Mouse (Mus musculus): ENCODE measurements around the gene Naip2. TPM values are rescaled to one million over a fixed set of nuclear protein-coding genes. Genes with fewer than 3 reads are reported as not detected.

The Naip2 gene
- polyA plus RNA-seq, 1 experiment from 2014 or later = 1.2 TPM

GRCm38 (mm10) chr13:100156624-100157023 lies 45.3 kb downstream of the Naip2 start:
- Histone ChIP-seq H3K27me3 (ENCODE audit: control insufficient read depth, insufficient read depth, low read length) (no peaks in the 10 kb centered on the region), H3K4me2 (replicated peaks; ENCODE audit: low read depth) (no peak overlapping the region), H3K9me3 (ENCODE audit: control insufficient read depth, low read length) (no peaks in the 10 kb centered on the region), H3K27ac (replicated peaks) (no peak overlapping the region), H3K4me3 (ENCODE audit: low read depth, low read length) (no peak overlapping the region), H3K36me3 (ENCODE audit: control insufficient read depth, insufficient read depth, low read length) (no peaks in the 10 kb centered on the region), H3K4me1 (replicated peaks; ENCODE audit: control insufficient read depth, insufficient read depth) (no peaks in the 10 kb centered on the region), H3K9ac (ENCODE audit: low read length) (no peak overlapping the region)
- no peak for DNase-seq (ENCODE audit: low spot score)
- ATAC-seq (ENCODE audit: low FRiP score, low TSS enrichment) = no peak
- WGBS = 90% methylated on average over 3 of the region's 3 CpGs
- TF ChIP-seq CTCF (IDR thresholded peaks at IDR 0.05; ENCODE audit: low read depth) (no peak), EP300 (optimal IDR thresholded peaks at IDR 0.05) (no peak)

GRCm38 (mm10) chr13:100152659-100153058 lies 49.2 kb downstream of the Naip2 start:
- Histone ChIP-seq H3K27me3 (ENCODE audit: control insufficient read depth, insufficient read depth, low read length) (no peaks in the 10 kb centered on the region), H3K27ac (replicated peaks) (no peak overlapping the region), H3K4me2 (replicated peaks; ENCODE audit: low read depth) (no peak overlapping the region), H3K36me3 (ENCODE audit: control insufficient read depth, insufficient read depth, low read length) (no peaks in the 10 kb centered on the region), H3K9me3 (ENCODE audit: control insufficient read depth, low read length) (no peaks in the 10 kb centered on the region), H3K4me3 (ENCODE audit: low read depth, low read length) (no peak overlapping the region), H3K9ac (ENCODE audit: low read length) (no peak overlapping the region), H3K4me1 (replicated peaks; ENCODE audit: control insufficient read depth, insufficient read depth) (no peaks in the 10 kb centered on the region)
- 58% methylated on average over 1 of the region's 1 CpGs for WGBS
- DNase-seq (ENCODE audit: low spot score) (no peak), ATAC-seq (ENCODE audit: low FRiP score, low TSS enrichment) (no peak)
- TF ChIP-seq CTCF (IDR thresholded peaks at IDR 0.05; ENCODE audit: low read depth) = no peak
- TF ChIP-seq EP300 (optimal IDR thresholded peaks at IDR 0.05) = no peak

- Histone ChIP-seq H3K36me3 (ENCODE audit: control insufficient read depth, insufficient read depth, low read length) (peaks cover 8% of the 10 kb centered on the region), H3K27ac (replicated peaks) (no peak overlapping the region), H3K4me2 (replicated peaks; ENCODE audit: low read depth) (no peak overlapping the region), H3K9me3 (ENCODE audit: control insufficient read depth, low read length) (no peaks in the 10 kb centered on the region), H3K27me3 (ENCODE audit: control insufficient read depth, insufficient read depth, low read length) (no peaks in the 10 kb centered on the region), H3K4me1 (replicated peaks; ENCODE audit: control insufficient read depth, insufficient read depth) (no peaks in the 10 kb centered on the region), H3K9ac (ENCODE audit: low read length) (no peak overlapping the region), H3K4me3 (ENCODE audit: low read depth, low read length) (no peak overlapping the region)
- no peak for DNase-seq (ENCODE audit: low spot score)
- WGBS = 74% methylated on average over 8 of the region's 8 CpGs
- TF ChIP-seq EP300 (optimal IDR thresholded peaks at IDR 0.05) (no peak), CTCF (IDR thresholded peaks at IDR 0.05; ENCODE audit: low read depth) (no peak)
- ATAC-seq (ENCODE audit: low FRiP score, low TSS enrichment) = no peak
Observed at GRCm38 (mm10) chr13:100141646-100142314, 60.1 kb downstream of the Naip2 start.

GRCm38 (mm10) chr13:100125258-100125643 lies 76.6 kb downstream of the Naip2 start:
- DNase-seq (ENCODE audit: low spot score) = no peak
- Histone ChIP-seq H3K36me3 (ENCODE audit: control insufficient read depth, insufficient read depth, low read length) (peaks cover 6% of the 10 kb centered on the region), H3K9me3 (ENCODE audit: control insufficient read depth, low read length) (no peaks in the 10 kb centered on the region), H3K9ac (ENCODE audit: low read length) (peak overlapping the region; percentile 85), H3K4me2 (replicated peaks; ENCODE audit: low read depth) (peak overlapping the region; percentile 92), H3K4me1 (replicated peaks; ENCODE audit: control insufficient read depth, insufficient read depth) (no peaks in the 10 kb centered on the region), H3K27ac (replicated peaks) (no peak overlapping the region), H3K4me3 (ENCODE audit: low read depth, low read length) (peak overlapping the region; percentile 90), H3K27me3 (ENCODE audit: control insufficient read depth, insufficient read depth, low read length) (no peaks in the 10 kb centered on the region)
- no peak for TF ChIP-seq CTCF (IDR thresholded peaks at IDR 0.05; ENCODE audit: low read depth)
- TF ChIP-seq EP300 (optimal IDR thresholded peaks at IDR 0.05) = no peak
- peak; percentile 45; the same call in 1 of the 2 replicates for ATAC-seq (ENCODE audit: low FRiP score, low TSS enrichment)
- WGBS = 2% methylated on average over 10 of the region's 10 CpGs

GRCm38 (mm10) chr13:100124423-100125257 lies 77.3 kb downstream of the Naip2 start, which contains the start of gene Smn1:
TSS of gene Smn1 (plus strand) at chr13:100124852.
- H3K27ac ChIP-seq (replicated peaks) = peak within 1 kb of the TSS; percentile 31; the same call in 1 of the 2 replicates
- H3K4me1 ChIP-seq (replicated peaks; ENCODE audit: control insufficient read depth, insufficient read depth) = no peaks in the 10 kb centered on the region
- DNase-seq (ENCODE audit: low spot score) = peak; percentile 91
- peak within 1 kb of the TSS; percentile 90 for H3K4me3 ChIP-seq (ENCODE audit: low read depth, low read length)
- peak within 1 kb of the TSS; percentile 92 for H3K4me2 ChIP-seq (replicated peaks; ENCODE audit: low read depth)
- peak; percentile 98 for ATAC-seq (ENCODE audit: low FRiP score, low TSS enrichment)
- H3K36me3 ChIP-seq (ENCODE audit: control insufficient read depth, insufficient read depth, low read length) = peaks cover 6% of the 10 kb centered on the region
- TF ChIP-seq CTCF (IDR thresholded peaks at IDR 0.05; ENCODE audit: low read depth) (no peak), EP300 (optimal IDR thresholded peaks at IDR 0.05) (no peak)
- WGBS = 3% methylated on average over 42 of the region's 42 CpGs
- H3K27me3 ChIP-seq (ENCODE audit: control insufficient read depth, insufficient read depth, low read length) = no peaks in the 10 kb centered on the region
- H3K9ac ChIP-seq (ENCODE audit: low read length) = peak within 1 kb of the TSS; percentile 85
- H3K9me3 ChIP-seq (ENCODE audit: control insufficient read depth, low read length) = no peaks in the 10 kb centered on the region

- no peak for DNase-seq (ENCODE audit: low spot score)
- TF ChIP-seq EP300 (optimal IDR thresholded peaks at IDR 0.05) (no peak), CTCF (IDR thresholded peaks at IDR 0.05; ENCODE audit: low read depth) (no peak)
- ATAC-seq (ENCODE audit: low FRiP score, low TSS enrichment) = no peak
- Histone ChIP-seq H3K9me3 (ENCODE audit: control insufficient read depth, low read length) (no peaks in the 10 kb centered on the region), H3K27ac (replicated peaks) (no peak overlapping the region), H3K4me3 (ENCODE audit: low read depth, low read length) (peak overlapping the region; percentile 90), H3K36me3 (ENCODE audit: control insufficient read depth, insufficient read depth, low read length) (peaks cover 6% of the 10 kb centered on the region), H3K4me1 (replicated peaks; ENCODE audit: control insufficient read depth, insufficient read depth) (no peaks in the 10 kb centered on the region), H3K4me2 (replicated peaks; ENCODE audit: low read depth) (peak overlapping the region; percentile 92), H3K27me3 (ENCODE audit: control insufficient read depth, insufficient read depth, low read length) (no peaks in the 10 kb centered on the region), H3K9ac (ENCODE audit: low read length) (no peak overlapping the region)
- 90% methylated on average over 3 of the region's 3 CpGs for WGBS
Observed at GRCm38 (mm10) chr13:100123970-100124369, 77.9 kb downstream of the Naip2 start.

Measured in stomach, postnatal 0 days (tissue).